Mouse (Mus musculus) thymus, adult 2 months (tissue): ENCODE results near the gene Vps13c.

Experiments used
- CTCF ChIP-seq: fragments of 200-500 bp; IDR thresholded peaks from 2 replicates; pipeline ENCODE4 v1.5.1; 2012; ENCODE audit warnings: mild to moderate bottlenecking, control low read depth, low read length, moderate library complexity, borderline replicate concordance; ENCODE audit not compliant: control insufficient read depth, poor library complexity, insufficient read depth; ENCODE audit errors: extremely low read depth
- POLR2A ChIP-seq: fragments of 200-500 bp; IDR thresholded peaks from 2 replicates; pipeline ENCODE4 v1.6.1; 2012; ENCODE audit warnings: mild to moderate bottlenecking, low read length, control low read depth, moderate library complexity; ENCODE audit not compliant: control insufficient read depth, poor library complexity, insufficient read depth; ENCODE audit errors: extremely low read depth

GRCm38 (mm10) chr9:67817898-67818667, 22.1 kb upstream of the Vps13c start:
- TF ChIP-seq CTCF (no peak), POLR2A (no peak)
